Mouse (Mus musculus): Measurements from ENCODE around the gene Zfp169.

GRCm38 (mm10) chr13:48508661-48509060, 4.6 kb downstream of the Zfp169 start:
- TF ChIP-seq CTCF (IDR thresholded peaks at IDR 0.05; ENCODE audit: borderline replicate concordance, insufficient read depth, low read length), result no peak
- TF ChIP-seq POLR2A (IDR thresholded peaks at IDR 0.05; ENCODE audit: low read depth, low read length), result no peak
